Mouse (Mus musculus) liver, embryonic 14.5 days (tissue): ENCODE results near the gene Rnf19b.

Experiments
- CTCF ChIP-seq: IDR thresholded peaks from 2 replicates; pipeline ENCODE4 v1.5.1; 2016; ENCODE audit warnings: antibody characterized with exemption, low read depth, control low read depth
- EP300 ChIP-seq: IDR thresholded peaks from 2 replicates; pipeline ENCODE4 v1.6.1; 2016; ENCODE audit warnings: antibody characterized with exemption, low read depth

GRCm38 (mm10) chr4:129095276-129095675 is 37.2 kb downstream of the Rnf19b start:
- TF ChIP-seq CTCF (no peak), EP300 (no peak)
